Mouse (Mus musculus) small intestine, adult 2 months (tissue): ENCODE data around the gene Nectin1.

ENCODE experiments used
- CTCF ChIP-seq: fragments of 200-500 bp; IDR thresholded peaks from 2 replicates; pipeline ENCODE4 v1.5.1; 2012; ENCODE audit warnings: low read depth, mild to moderate bottlenecking, control low read depth, inconsistent platforms, low read length, moderate library complexity, mixed read lengths; ENCODE audit not compliant: insufficient replicate concordance, insufficient read length; ENCODE audit errors: extremely low read depth
- POLR2A ChIP-seq: fragments of 200-500 bp; IDR thresholded peaks from 2 replicates; pipeline ENCODE4 v1.6.1; 2012; ENCODE audit warnings: low read depth, mild to moderate bottlenecking, control low read depth, inconsistent platforms, low read length, moderate library complexity

DNA sequence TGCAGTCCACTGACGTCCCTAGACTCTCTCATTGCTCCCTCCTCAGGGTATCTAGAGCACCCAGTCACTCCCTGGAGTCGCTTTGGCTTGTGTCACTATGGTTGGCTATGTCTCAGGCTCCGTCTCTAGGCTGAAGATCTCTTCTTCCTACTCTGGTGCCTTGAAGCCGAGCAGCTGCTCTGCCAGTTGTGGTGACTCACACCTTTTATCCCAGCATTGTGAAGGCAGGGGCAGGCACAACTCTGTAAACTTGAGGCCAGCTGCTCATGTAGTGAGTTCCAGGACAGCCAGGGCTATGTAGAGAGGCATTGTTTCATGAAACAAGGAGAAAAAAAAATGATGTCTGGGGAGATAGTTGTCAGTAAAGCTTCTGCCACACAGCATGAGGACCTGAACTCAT is 36.2 kb upstream of the Nectin1 start:
- TF ChIP-seq CTCF (no peak), POLR2A (no peak)
